22 mouse cellular contexts compared by ENCODE assay signal in the genomic region with DNA sequence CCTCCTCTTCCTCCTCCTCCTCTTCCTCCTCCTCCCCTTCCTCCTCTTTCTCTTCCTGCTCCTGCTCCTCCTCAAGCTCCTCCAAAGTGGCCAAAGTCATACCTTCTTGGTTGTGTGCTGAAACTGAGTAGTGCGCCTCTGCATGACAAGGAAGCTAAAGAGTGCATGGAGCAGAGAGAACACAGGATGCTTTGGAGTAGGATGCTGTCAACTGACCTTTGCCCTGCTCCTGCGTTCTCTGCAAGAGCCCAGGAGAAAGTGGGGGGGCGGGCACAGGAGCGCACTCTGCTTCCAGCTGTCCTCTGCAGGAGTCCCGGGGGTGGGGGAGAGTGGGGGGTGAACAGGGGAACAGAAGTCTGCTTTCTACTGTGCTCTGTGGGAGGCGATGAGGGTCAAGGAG.
DNase-seq lines count a peak whose midpoint lies in the region; ATAC-seq lines count a peak whose summit lies in the region.
"Had no signal": no experiment of that assay in that cellular context is flagged by ENCODE, and none has a peak within 500 bp of the region (broad histone marks: within the 10 kb centered on the region; RNA-seq: fewer than 3 reads in every experiment).

No protein-coding gene starts in this region.

- WGBS in hindbrain, embryonic 15.5 days: 22% methylated on average over 6 of the region's 6 CpGs

- no peak overlapping the region for H3K4me2 ChIP-seq in hindbrain, embryonic 15.5 days
- H3K4me2 ChIP-seq: forebrain, embryonic 15.5 days; heart, embryonic 15.5 days; liver, embryonic 13.5 days; lung, embryonic 14.5 days had no signal

- no peaks in the 10 kb centered on the region for H3K9me3 ChIP-seq in hindbrain, embryonic 15.5 days
- H3K9me3 ChIP-seq: forebrain, embryonic 15.5 days; heart, embryonic 15.5 days; liver, embryonic 13.5 days had no signal

- no peaks in the 10 kb centered on the region for H3K27me3 ChIP-seq in hindbrain, embryonic 15.5 days
- H3K27me3 ChIP-seq: forebrain, embryonic 15.5 days; heart, embryonic 15.5 days had no signal

- peaks cover 39% of the 10 kb centered on the region for H3K4me1 ChIP-seq in hindbrain, embryonic 15.5 days (replicated peaks)
- H3K4me1 ChIP-seq: heart, embryonic 15.5 days had no signal

- DNase-seq in kidney, postnatal 4 days: peak; percentile 17 to 40
- DNase-seq in kidney, postnatal 10 days: no peak
- peak; percentile 56 for DNase-seq in embryo, embryonic 10 days (ENCODE audit: low spot score)
- peak; percentile 55 for DNase-seq in embryo, embryonic 10.5 days (ENCODE audit: low spot score)
- DNase-seq in ovary, postnatal 10 days (ENCODE audit: low spot score): no peak
- DNase-seq in left cerebral cortex, postnatal 36 days (ENCODE audit: low spot score in 2 of 2): no peak
- DNase-seq: adrenal gland, adult 2 months; cerebellum, adult 9-10 months; gastrocnemius, postnatal 14 days; heart, adult 2 months; kidney, adult 11 months; left cerebral cortex, postnatal 4 days; liver, embryonic 13.5 days; lung, embryonic 14.5 days; lung, postnatal 36 days; right cerebral cortex, postnatal 14 days; spleen, adult 18-20 months; thymus, postnatal 36 days had no signal

- no peaks in the 10 kb centered on the region for H3K36me3 ChIP-seq in hindbrain, embryonic 15.5 days
- H3K36me3 ChIP-seq: forebrain, embryonic 15.5 days; heart, embryonic 15.5 days; liver, embryonic 13.5 days had no signal

- no peak overlapping the region for H3K9ac ChIP-seq in hindbrain, embryonic 15.5 days
- H3K9ac ChIP-seq: forebrain, embryonic 15.5 days; heart, embryonic 15.5 days; liver, embryonic 13.5 days; lung, embryonic 14.5 days had no signal

- H3K4me3 ChIP-seq in hindbrain, embryonic 15.5 days: no peak overlapping the region
- H3K4me3 ChIP-seq: forebrain, embryonic 15.5 days; heart, adult 2 months; heart, embryonic 15.5 days; liver, embryonic 13.5 days had no signal

- no peak for ATAC-seq in hindbrain, embryonic 15.5 days (ENCODE audit: low FRiP score, low read depth)
- ATAC-seq: forebrain, embryonic 15.5 days had no signal

- intact Hi-C loops in left cerebral cortex, postnatal 36 days (cut with DNase I): no loop called here

- peak overlapping the region; percentile 57 for H3K27ac ChIP-seq in hindbrain, embryonic 15.5 days (replicated peaks)
- H3K27ac ChIP-seq: heart, adult 2 months; heart, embryonic 15.5 days; kidney, postnatal 0 days; liver, embryonic 13.5 days had no signal

Comparison
In these comparisons a context has a peak if more than half of its experiments do, and no peak if none do; other contexts are left out.
1. DNase-seq: peak in kidney, postnatal 4 days (2 of 2), embryo, embryonic 10 days (single experiment) and embryo, embryonic 10.5 days (single experiment); none in kidney, postnatal 10 days (single experiment), ovary, postnatal 10 days (single experiment) and left cerebral cortex, postnatal 36 days (0 of 2).